24 mouse cellular contexts compared by ENCODE assay signal in the genomic region with DNA sequence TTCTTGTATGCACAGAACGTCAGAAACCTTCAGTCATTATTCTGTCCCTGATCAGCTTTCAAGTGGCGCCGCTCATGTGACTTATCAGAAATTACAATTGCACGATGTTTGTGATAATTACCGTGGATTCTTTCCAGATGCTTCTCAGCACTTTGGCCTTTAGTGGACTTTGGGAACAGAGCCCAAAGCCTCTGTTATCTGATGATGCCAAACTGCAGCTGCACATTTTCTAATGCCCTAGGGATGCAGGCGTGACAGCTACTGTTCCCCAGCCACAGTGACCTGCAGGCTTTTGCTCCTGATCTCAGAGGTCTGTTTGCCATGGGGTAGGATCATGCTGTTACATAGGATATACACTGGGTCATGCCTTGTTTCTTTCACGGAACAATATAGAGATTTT.
A peak's percentile ranks its signal among the peaks of the same experiment; 100 is the strongest.
DNase-seq lines count a peak whose midpoint lies in the region; ATAC-seq and TF ChIP-seq lines count a peak whose summit lies in the region.
"Had no signal": no experiment of that assay in that cellular context is flagged by ENCODE, and none has a peak within 500 bp of the region (broad histone marks: within the 10 kb centered on the region; RNA-seq: fewer than 3 reads in every experiment).

No protein-coding gene starts in this region.

- TF ChIP-seq CTCF in G1E (IDR thresholded peaks at IDR 0.05; ENCODE audit: low read depth, low read length), result no peak

- H3K4me3 ChIP-seq in G1E (ENCODE audit: low read depth, low read length), result no peak overlapping the region; the same call in 1 of the 2 replicates
- no peak overlapping the region for H3K4me3 ChIP-seq in embryonic facial prominence, embryonic 14.5 days (ENCODE audit: low read depth, low read length)
- H3K4me3 ChIP-seq: forebrain, embryonic 10.5 days; heart, embryonic 12.5 days; kidney, embryonic 15.5 days; limb, embryonic 15.5 days; neural tube, embryonic 12.5 days had no signal

- H3K9me3 ChIP-seq in G1E (replicated peaks), result 0 out of 2 replicates have a peak, but pooled peaks cover 3% of the 10 kb centered on the region
- H3K9me3 ChIP-seq in embryonic facial prominence, embryonic 14.5 days (ENCODE audit: control insufficient read depth, low read length), result no peaks in the 10 kb centered on the region
- H3K9me3 ChIP-seq: forebrain, embryonic 10.5 days; kidney, embryonic 15.5 days; limb, embryonic 15.5 days; neural tube, embryonic 12.5 days had no signal

- peak; percentile 15 for DNase-seq in adrenal gland, postnatal 10 days
- DNase-seq in adrenal gland, adult 8-10 months, result no peak
- DNase-seq in kidney, postnatal 14 days, result peak; percentile 17
- no peak for DNase-seq in kidney, postnatal 10 days
- DNase-seq in G1E (ENCODE audit: low spot score), result no peak
- peak; percentile 45 for DNase-seq in embryonic facial prominence, embryonic 14.5 days (ENCODE audit: low spot score)
- no peak for DNase-seq in cerebellum, adult 8-10 months
- no peak for DNase-seq in left cerebral cortex, adult 8-10 months (ENCODE audit: low spot score in 2 of 2)
- DNase-seq: cerebellum, adult 11-12 months; forebrain, postnatal 0 days; heart, adult 11 months; heart, postnatal 14 days; layer of hippocampus, postnatal 36 days; liver, postnatal 0 days; lung, postnatal 10 days; spleen, adult 18-20 months; thymus, postnatal 36 days had no signal

- no peaks in the 10 kb centered on the region for H3K36me3 ChIP-seq in G1E (replicated peaks)
- H3K36me3 ChIP-seq in embryonic facial prominence, embryonic 14.5 days (ENCODE audit: control insufficient read depth, insufficient read depth, low read length), result no peaks in the 10 kb centered on the region
- H3K36me3 ChIP-seq: forebrain, embryonic 10.5 days; heart, embryonic 12.5 days; kidney, embryonic 15.5 days; limb, embryonic 15.5 days; neural tube, embryonic 12.5 days had no signal

- WGBS in embryonic facial prominence, embryonic 14.5 days, result 18% methylated on average over 7 of the region's 7 CpGs

- peak; percentile 22 for ATAC-seq in G1E (ENCODE audit: extremely low read depth, insufficient number of reproducible peaks, low FRiP score, poor library complexity, severe bottlenecking)
- ATAC-seq in embryonic facial prominence, embryonic 14.5 days (ENCODE audit: low read depth), result no peak
- ATAC-seq: CD4-positive, CD25-positive, alpha-beta regulatory T cell, adult 4 months; forebrain, postnatal 0 days; liver, postnatal 0 days had no signal

- H3K4me2 ChIP-seq in embryonic facial prominence, embryonic 14.5 days (ENCODE audit: low read depth, low read length), result no peak overlapping the region
- H3K4me2 ChIP-seq: heart, embryonic 12.5 days; hindbrain, embryonic 14.5 days; kidney, embryonic 15.5 days; limb, embryonic 15.5 days; neural tube, embryonic 12.5 days had no signal

- no peak overlapping the region for H3K27ac ChIP-seq in embryonic facial prominence, embryonic 14.5 days (replicated peaks; ENCODE audit: low read depth, low read length)
- H3K27ac ChIP-seq: forebrain, embryonic 10.5 days; hindbrain, embryonic 14.5 days; kidney, embryonic 15.5 days; limb, embryonic 15.5 days; neural tube, embryonic 12.5 days had no signal

- no peak overlapping the region for H3K9ac ChIP-seq in embryonic facial prominence, embryonic 14.5 days (ENCODE audit: low read depth, low read length)
- H3K9ac ChIP-seq: forebrain, postnatal 0 days; heart, embryonic 12.5 days; hindbrain, embryonic 14.5 days; kidney, embryonic 15.5 days; limb, embryonic 15.5 days; liver, postnatal 0 days; neural tube, embryonic 12.5 days had no signal

- H3K27me3 ChIP-seq in G1E (ENCODE audit: insufficient read depth, low read length), result no peaks in the 10 kb centered on the region
- H3K27me3 ChIP-seq in embryonic facial prominence, embryonic 14.5 days (replicated peaks; ENCODE audit: control insufficient read depth, insufficient read depth, low read length), result no peaks in the 10 kb centered on the region
- H3K27me3 ChIP-seq: heart, embryonic 12.5 days; kidney, embryonic 15.5 days; limb, embryonic 15.5 days; neural tube, embryonic 12.5 days had no signal

- H3K4me1 ChIP-seq in G1E (ENCODE audit: insufficient read depth, low read depth, low read length), result peaks cover 33% of the 10 kb centered on the region
- no peaks in the 10 kb centered on the region for H3K4me1 ChIP-seq in embryonic facial prominence, embryonic 14.5 days (ENCODE audit: control insufficient read depth, insufficient read depth, low read length)
- H3K4me1 ChIP-seq: forebrain, embryonic 10.5 days; kidney, embryonic 15.5 days; limb, embryonic 15.5 days; neural tube, embryonic 12.5 days had no signal

Comparison
In these comparisons a context has a peak if more than half of its experiments do, and no peak if none do; other contexts are left out.
1. DNase-seq: peak in adrenal gland, postnatal 10 days (single experiment), kidney, postnatal 14 days (single experiment) and embryonic facial prominence, embryonic 14.5 days (single experiment); none in adrenal gland, adult 8-10 months (single experiment), kidney, postnatal 10 days (single experiment), G1E (single experiment), cerebellum, adult 8-10 months (single experiment) and left cerebral cortex, adult 8-10 months (0 of 2).